In genomic region chr12:87131181-87131580, GRCm38 (mm10) we compare ENCODE assay signal across 21 mouse cellular contexts. TPM values are rescaled to one million over a fixed set of nuclear protein-coding genes. Genes with fewer than 3 reads are reported as not detected.
DNase-seq lines count a peak whose midpoint lies in the region; ATAC-seq lines count a peak whose summit lies in the region.
"Had no signal": no experiment of that assay in that cellular context is flagged by ENCODE, and none has a peak within 500 bp of the region (broad histone marks: within the 10 kb centered on the region; RNA-seq: fewer than 3 reads in every experiment).

No protein-coding gene starts in this region.

- H3K9ac ChIP-seq in forebrain, embryonic 12.5 days, result no peak overlapping the region
- H3K9ac ChIP-seq in forebrain, embryonic 15.5 days (replicated peaks), result no peak overlapping the region
- H3K9ac ChIP-seq in midbrain, embryonic 14.5 days (replicated peaks; ENCODE audit: low read length), result no peak overlapping the region
- H3K9ac ChIP-seq in midbrain, embryonic 16.5 days (ENCODE audit: low read depth, low read length), result no peak overlapping the region
- H3K9ac ChIP-seq: hindbrain, embryonic 14.5 days; intestine, embryonic 15.5 days; lung, embryonic 15.5 days; neural tube, embryonic 15.5 days had no signal

- no peaks in the 10 kb centered on the region for H3K9me3 ChIP-seq in forebrain, embryonic 12.5 days
- no peaks in the 10 kb centered on the region for H3K9me3 ChIP-seq in forebrain, embryonic 15.5 days
- no peaks in the 10 kb centered on the region for H3K9me3 ChIP-seq in midbrain, embryonic 14.5 days (ENCODE audit: control insufficient read depth, low read length)
- no peaks in the 10 kb centered on the region for H3K9me3 ChIP-seq in midbrain, embryonic 16.5 days (replicated peaks; ENCODE audit: control insufficient read depth, low read length, poor library complexity, severe bottlenecking)
- H3K9me3 ChIP-seq: intestine, embryonic 15.5 days; lung, embryonic 15.5 days; neural tube, embryonic 15.5 days had no signal

- WGBS in forebrain, embryonic 12.5 days, result 77% methylated on average over 2 of the region's 2 CpGs
- 32% methylated on average over 2 of the region's 2 CpGs for WGBS in forebrain, embryonic 15.5 days
- WGBS in midbrain, embryonic 14.5 days, result 58% methylated on average over 2 of the region's 2 CpGs
- WGBS in midbrain, embryonic 16.5 days, result 40% methylated on average over 2 of the region's 2 CpGs

- H3K4me1 ChIP-seq in forebrain, embryonic 12.5 days, result no peaks in the 10 kb centered on the region
- no peaks in the 10 kb centered on the region for H3K4me1 ChIP-seq in forebrain, embryonic 15.5 days
- H3K4me1 ChIP-seq in midbrain, embryonic 14.5 days (ENCODE audit: control insufficient read depth, insufficient read depth, low read length), result no peaks in the 10 kb centered on the region
- no peaks in the 10 kb centered on the region for H3K4me1 ChIP-seq in midbrain, embryonic 16.5 days (ENCODE audit: control insufficient read depth, insufficient read depth, low read length)
- H3K4me1 ChIP-seq: intestine, embryonic 15.5 days; lung, embryonic 15.5 days; neural tube, embryonic 15.5 days had no signal

- peak; percentile 47 for DNase-seq in kidney, postnatal 10 days
- DNase-seq in kidney, postnatal 14 days, result no peak
- peak; percentile 7 for DNase-seq in midbrain, embryonic 14.5 days
- DNase-seq in adrenal gland, postnatal 36 days, result peak; percentile 53 to 55
- DNase-seq: cerebellum, adult 11-12 months; gastrocnemius, postnatal 25 days; layer of hippocampus, adult 9-11 months; thymus, adult 18-20 months had no signal

- peak overlapping the region; percentile 56; the same call in 1 of the 2 replicates for H3K27ac ChIP-seq in forebrain, embryonic 12.5 days
- H3K27ac ChIP-seq in forebrain, embryonic 15.5 days (replicated peaks), result no peak overlapping the region
- H3K27ac ChIP-seq in midbrain, embryonic 14.5 days (replicated peaks; ENCODE audit: low read depth, low read length), result no peak overlapping the region
- H3K27ac ChIP-seq in midbrain, embryonic 16.5 days (ENCODE audit: low read length), result no peak overlapping the region
- H3K27ac ChIP-seq: hindbrain, embryonic 14.5 days; intestine, embryonic 15.5 days; left cerebral cortex, adult 2 months; lung, embryonic 15.5 days; neural tube, embryonic 15.5 days had no signal

- H3K27me3 ChIP-seq in forebrain, embryonic 12.5 days, result no peaks in the 10 kb centered on the region
- H3K27me3 ChIP-seq in forebrain, embryonic 15.5 days, result no peaks in the 10 kb centered on the region
- H3K27me3 ChIP-seq in midbrain, embryonic 14.5 days (ENCODE audit: control insufficient read depth, insufficient read depth, low read length), result no peaks in the 10 kb centered on the region
- no peaks in the 10 kb centered on the region for H3K27me3 ChIP-seq in midbrain, embryonic 16.5 days (ENCODE audit: control insufficient read depth, insufficient read depth, low read depth, low read length)
- H3K27me3 ChIP-seq: CH12.LX; intestine, embryonic 15.5 days; lung, embryonic 15.5 days; neural tube, embryonic 15.5 days had no signal

- H3K4me2 ChIP-seq in forebrain, embryonic 12.5 days, result no peak overlapping the region
- no peak overlapping the region for H3K4me2 ChIP-seq in forebrain, embryonic 15.5 days (replicated peaks)
- no peak overlapping the region for H3K4me2 ChIP-seq in midbrain, embryonic 14.5 days (ENCODE audit: low read length)
- no peak overlapping the region for H3K4me2 ChIP-seq in midbrain, embryonic 16.5 days (ENCODE audit: low read length)
- H3K4me2 ChIP-seq: hindbrain, embryonic 14.5 days; intestine, embryonic 15.5 days; liver, embryonic 11.5 days; lung, embryonic 15.5 days; neural tube, embryonic 15.5 days had no signal

- H3K36me3 ChIP-seq in forebrain, embryonic 12.5 days (replicated peaks), result peaks cover 37% of the 10 kb centered on the region
- H3K36me3 ChIP-seq in forebrain, embryonic 15.5 days, result peaks cover 15% of the 10 kb centered on the region; the same call in 1 of the 2 replicates
- peaks cover 42% of the 10 kb centered on the region; the same call in 1 of the 2 replicates for H3K36me3 ChIP-seq in midbrain, embryonic 14.5 days (ENCODE audit: control insufficient read depth, insufficient read depth, low read length)
- H3K36me3 ChIP-seq in midbrain, embryonic 16.5 days (ENCODE audit: control insufficient read depth, insufficient read depth, low read length), result peaks cover 11% of the 10 kb centered on the region; the same call in 1 of the 2 replicates
- H3K36me3 ChIP-seq: intestine, embryonic 15.5 days had no signal

- no peak for ATAC-seq in forebrain, embryonic 12.5 days (ENCODE audit: low FRiP score)
- no peak; the same call in 1 of the 2 replicates for ATAC-seq in forebrain, embryonic 15.5 days (replicated peaks)
- no peak for ATAC-seq in midbrain, embryonic 14.5 days (ENCODE audit: low FRiP score, low TSS enrichment)
- no peak for ATAC-seq in midbrain, embryonic 16.5 days
- ATAC-seq: intestine, embryonic 15.5 days had no signal

- H3K4me3 ChIP-seq in forebrain, embryonic 12.5 days (replicated peaks), result no peak overlapping the region
- no peak overlapping the region for H3K4me3 ChIP-seq in forebrain, embryonic 15.5 days
- H3K4me3 ChIP-seq in midbrain, embryonic 14.5 days (replicated peaks; ENCODE audit: low read depth, low read length), result no peak overlapping the region
- no peak overlapping the region for H3K4me3 ChIP-seq in midbrain, embryonic 16.5 days (ENCODE audit: low read depth, low read length)
- H3K4me3 ChIP-seq: intestine, embryonic 15.5 days; left cerebral cortex, adult 2 months; lung, embryonic 15.5 days; neural tube, embryonic 15.5 days had no signal

RNA-seq across cellular contexts. Expression of gene Gstz1, which starts 15.8 kb away (rescaled TPM):
- 24.3 and 28.3 TPM in 2 replicates for polyA plus RNA-seq in forebrain, embryonic 12.5 days (2016; fragmentation: Nextera tagmentation; extraction: Ambion mirVana)
- 25.5 and 26.8 TPM in 2 replicates for polyA plus RNA-seq in forebrain, embryonic 15.5 days (2015; fragmentation: Nextera tagmentation; extraction: Ambion mirVana)
- 29.9 and 30.8 TPM in 2 replicates for polyA plus RNA-seq in midbrain, embryonic 14.5 days (2014; fragmentation: Nextera tagmentation; extraction: Ambion mirVana)
- polyA plus RNA-seq in midbrain, embryonic 16.5 days (2015; fragmentation: Nextera tagmentation; extraction: Ambion mirVana), result 25.1 and 31.5 TPM in 2 replicates
- 100 to 1,000 TPM; 103 to 114 TPM for total RNA-seq in adrenal gland, postnatal 36 days (2021)

RNA-seq across cellular contexts. Expression of gene Pomt2, which starts 16.6 kb away (rescaled TPM):
- polyA plus RNA-seq in forebrain, embryonic 12.5 days (2016; fragmentation: Nextera tagmentation; extraction: Ambion mirVana), result 16.2 and 16.6 TPM in 2 replicates
- 12.5 and 12.8 TPM in 2 replicates for polyA plus RNA-seq in forebrain, embryonic 15.5 days (2015; fragmentation: Nextera tagmentation; extraction: Ambion mirVana)
- polyA plus RNA-seq in midbrain, embryonic 14.5 days (2014; fragmentation: Nextera tagmentation; extraction: Ambion mirVana), result 12.2 and 16.6 TPM in 2 replicates
- 15.6 and 16.1 TPM in 2 replicates for polyA plus RNA-seq in midbrain, embryonic 16.5 days (2015; fragmentation: Nextera tagmentation; extraction: Ambion mirVana)
- total RNA-seq in adrenal gland, postnatal 36 days (2021), result 10 to 100 TPM; 14.0 to 15.6 TPM

RNA-seq across cellular contexts. Expression of gene Ngb, which starts 28.8 kb away (rescaled TPM):
- polyA plus RNA-seq in forebrain, embryonic 12.5 days (2016; fragmentation: Nextera tagmentation; extraction: Ambion mirVana), result 0.44 and 0.57 TPM in 2 replicates
- polyA plus RNA-seq in forebrain, embryonic 15.5 days (2015; fragmentation: Nextera tagmentation; extraction: Ambion mirVana), result 1.8 and 2.0 TPM in 2 replicates
- 3.8 and 5.1 TPM in 2 replicates for polyA plus RNA-seq in midbrain, embryonic 14.5 days (2014; fragmentation: Nextera tagmentation; extraction: Ambion mirVana)
- 8.5 and 10.8 TPM in 2 replicates for polyA plus RNA-seq in midbrain, embryonic 16.5 days (2015; fragmentation: Nextera tagmentation; extraction: Ambion mirVana)
- total RNA-seq in adrenal gland, postnatal 36 days (2021), result 1 to 10 TPM; 1.1 to 1.2 TPM
- total RNA-seq: CH12.LX; megakaryocyte-erythroid progenitor cell, adult 5-6 weeks; MEL had no signal
- polyA plus RNA-seq: heart, embryonic 16.5 days; liver, embryonic 11.5 days had no signal
